Mouse (Mus musculus): ENCODE measurements around the gene Exo5. TPM values are rescaled to one million over a fixed set of nuclear protein-coding genes. Genes with fewer than 3 reads are reported as not detected.
A peak's percentile ranks its signal among the peaks of the same experiment; 100 is the strongest.

The Exo5 gene
- 10 to 100 TPM; 12.8 to 13.0 TPM for total RNA-seq (2021)
- long read RNA-seq, transcript Exo5-201 (2 exons, 1,996 nt): major isoform, 5 of 9 reads
- long read RNA-seq, partial matches to known transcripts: 0 of 9 reads
- long read RNA-seq, other reads (novel, unspliced or antisense): 4 of 9 reads

- DNase-seq (ENCODE audit: low spot score in 2 of 2): peak; percentile 90 to 92
Observed at GRCm38 (mm10) chr4:120924554-120925299, at the start of gene Exo5. Gene Exo5 (minus strand): TSS chr4:120925017.

GRCm38 (mm10) chr4:120971842-120972241 is 47.0 kb upstream of the Exo5 start:
- no peak for DNase-seq (ENCODE audit: low spot score in 2 of 2)

- peak; percentile 51 to 64 for DNase-seq (ENCODE audit: low spot score in 2 of 2)
Observed at GRCm38 (mm10) chr4:120969382-120970146, 44.7 kb upstream of the Exo5 start.

GRCm38 (mm10) chr4:120968486-120968885 is 43.7 kb upstream of the Exo5 start:
- no peak for DNase-seq (ENCODE audit: low spot score in 2 of 2)

- DNase-seq (ENCODE audit: low spot score in 2 of 2): no peak
Observed at GRCm38 (mm10) chr4:120955586-120955985, 30.8 kb upstream of the Exo5 start.

- DNase-seq (ENCODE audit: low spot score in 2 of 2): no peak
Observed at GRCm38 (mm10) chr4:120953667-120954066, 28.9 kb upstream of the Exo5 start.

GRCm38 (mm10) chr4:120953038-120953437 is 28.2 kb upstream of the Exo5 start:
- no peak for DNase-seq (ENCODE audit: low spot score in 2 of 2)

- DNase-seq (ENCODE audit: low spot score in 2 of 2): no peak
Observed at GRCm38 (mm10) chr4:120952163-120952562, 27.3 kb upstream of the Exo5 start.

- peak; percentile 82 to 88 for DNase-seq (ENCODE audit: low spot score in 2 of 2)
Observed at GRCm38 (mm10) chr4:120951428-120951973, 26.7 kb upstream of the Exo5 start, which contains the start of gene Zfp69. Gene Zfp69 (minus strand): TSS chr4:120951699.

GRCm38 (mm10) chr4:120950763-120951427 is 26.1 kb upstream of the Exo5 start:
- DNase-seq (ENCODE audit: low spot score in 2 of 2): no peak

GRCm38 (mm10) chr4:120948938-120949337 is 24.1 kb upstream of the Exo5 start:
- DNase-seq (ENCODE audit: low spot score in 2 of 2): no peak

- no peak for DNase-seq (ENCODE audit: low spot score in 2 of 2)
Observed at GRCm38 (mm10) chr4:120935006-120935405, 10.2 kb upstream of the Exo5 start.

- no peak for DNase-seq (ENCODE audit: low spot score in 2 of 2)
Observed at GRCm38 (mm10) chr4:120930736-120931135, 5.9 kb upstream of the Exo5 start.

GRCm38 (mm10) chr4:120928686-120929085 is 3.9 kb upstream of the Exo5 start:
- DNase-seq (ENCODE audit: low spot score in 2 of 2): no peak

- DNase-seq (ENCODE audit: low spot score in 2 of 2): no peak
Observed at GRCm38 (mm10) chr4:120925386-120925785, 569 bp upstream of the Exo5 start.

- no peak for DNase-seq (ENCODE audit: low spot score in 2 of 2)
Observed at GRCm38 (mm10) chr4:120921461-120921860, 3.4 kb downstream of the Exo5 start.

GRCm38 (mm10) chr4:120914501-120914900 is 10.3 kb downstream of the Exo5 start:
- no peak for DNase-seq (ENCODE audit: low spot score in 2 of 2)

- DNase-seq (ENCODE audit: low spot score in 2 of 2): no peak
Observed at GRCm38 (mm10) chr4:120913861-120914260, 11.0 kb downstream of the Exo5 start.

GRCm38 (mm10) chr4:120913443-120913842 is 11.4 kb downstream of the Exo5 start:
- DNase-seq (ENCODE audit: low spot score in 2 of 2): no peak

- DNase-seq (ENCODE audit: low spot score in 2 of 2): no peak
Observed at GRCm38 (mm10) chr4:120912866-120913265, 12.0 kb downstream of the Exo5 start.

- no peak for DNase-seq (ENCODE audit: low spot score in 2 of 2)
Observed at GRCm38 (mm10) chr4:120911086-120911485, 13.7 kb downstream of the Exo5 start.

Measured in layer of hippocampus, postnatal 10 days (tissue).